Mouse (Mus musculus) embryonic fibroblast, embryonic 13.5 days (primary cell): ENCODE results near the gene Ank2. TPM values are rescaled to one million over a fixed set of nuclear protein-coding genes. Genes with fewer than 3 reads are reported as not detected.
"Not testable (repeated sequence)": the region's sequence is repeated elsewhere in the genome, so short reads cannot be mapped to it uniquely, and the experiment has no call there.

Experiments used
- H3K27ac ChIP-seq: 2 replicates; pipeline ENCODE4 v1.5.1; 2012; ENCODE audit warnings: low read length, control low read depth, inconsistent platforms; ENCODE audit not compliant: insufficient read depth
- H3K4me1 ChIP-seq: 2 replicates; pipeline ENCODE4 v1.6.1; 2011; ENCODE audit warnings: low read length; ENCODE audit not compliant: control insufficient read depth, insufficient read depth
- H3K4me3 ChIP-seq: 2 replicates; pipeline ENCODE4 v1.5.1; 2011; ENCODE audit warnings: mild to moderate bottlenecking, control low read depth, low read length; ENCODE audit not compliant: insufficient read depth
- CTCF ChIP-seq: IDR thresholded peaks from 2 replicates; pipeline ENCODE4 v1.5.1; 2011; ENCODE audit warnings: mild to moderate bottlenecking, control low read depth, low read length, moderate library complexity, borderline replicate concordance; ENCODE audit not compliant: insufficient read depth
- POLR2A ChIP-seq: IDR thresholded peaks from 2 replicates; pipeline ENCODE4 v1.6.1; 2011; ENCODE audit warnings: low read depth, mild to moderate bottlenecking, control low read depth, low read length, moderate library complexity
- polyA plus RNA-seq: library from polyadenylated mRNA; stranded (reverse); fragments of >200 nt; gene quantifications from 2 replicates; pipeline ENCODE4 v1.2.4, GENCODE M21; 2011; ENCODE audit warnings: low read depth; ENCODE audit not compliant: missing spikeins, insufficient read length

The Ank2 gene
- polyA plus RNA-seq, 1 experiment: 53.8 TPM

- no peak overlapping the region for H3K4me3 ChIP-seq
- TF ChIP-seq CTCF: no peak
- no peak for TF ChIP-seq POLR2A
- H3K4me1 ChIP-seq: no peaks in the 10 kb centered on the region
- H3K27ac ChIP-seq: no peak overlapping the region
Observed at GRCm38 (mm10) chr3:127485174-127485573, 14.0 kb downstream of the Ank2 start.

DNA sequence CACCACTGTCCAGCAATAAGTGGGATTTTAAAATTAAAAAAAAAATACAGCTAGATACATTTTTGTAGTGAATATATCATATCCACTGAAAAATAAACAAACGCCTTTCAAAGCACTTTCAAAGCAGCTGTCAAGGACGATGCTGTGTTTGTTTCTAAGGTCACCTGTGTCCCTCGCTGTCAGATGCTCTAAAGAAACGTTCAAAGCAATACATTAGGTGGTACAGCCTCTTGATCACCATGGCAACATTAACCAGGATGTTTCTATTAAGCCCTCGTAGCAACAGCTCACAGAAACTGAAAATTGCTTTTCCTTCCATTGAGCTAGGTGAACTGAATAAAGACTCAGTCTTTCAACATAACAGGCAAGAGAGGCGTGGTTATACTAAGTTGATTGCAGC lies 17.5 kb downstream of the Ank2 start:
- H3K27ac ChIP-seq: no peak overlapping the region
- no peaks in the 10 kb centered on the region for H3K4me1 ChIP-seq
- TF ChIP-seq CTCF (no peak), POLR2A (no peak)
- H3K4me3 ChIP-seq: no peak overlapping the region

- not testable (repeated sequence) for H3K4me3 ChIP-seq, H3K27ac ChIP-seq, H3K4me1 ChIP-seq
Observed at GRCm38 (mm10) chr3:127480369-127480768, 18.8 kb downstream of the Ank2 start.

DNA sequence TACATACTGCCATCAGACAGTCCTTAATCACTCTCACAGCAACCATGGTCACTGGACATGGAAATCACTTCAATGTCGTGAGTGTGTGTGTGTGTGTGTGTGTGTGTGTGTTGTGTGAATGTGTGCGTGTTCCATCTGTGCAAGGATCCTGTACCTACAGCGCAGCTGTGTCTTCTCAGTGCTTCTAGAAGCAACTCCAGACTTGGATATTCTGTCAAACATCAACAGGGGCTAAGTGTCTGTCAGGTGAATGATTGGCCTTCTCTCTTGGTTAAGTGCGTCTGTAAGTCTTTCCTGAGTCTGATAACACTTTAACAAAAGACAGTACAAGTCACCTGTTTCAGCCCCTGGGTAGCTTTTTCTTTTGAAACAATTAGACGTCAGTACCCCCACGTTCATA lies 25.0 kb downstream of the Ank2 start:
- Histone ChIP-seq H3K27ac (no peak overlapping the region), H3K4me3 (no peak overlapping the region), H3K4me1 (no peaks in the 10 kb centered on the region)
- TF ChIP-seq POLR2A: no peak

GRCm38 (mm10) chr3:127469164-127469752 lies 29.9 kb downstream of the Ank2 start:
- Histone ChIP-seq H3K27ac (no peak overlapping the region), H3K4me3 (no peak overlapping the region), H3K4me1 (no peaks in the 10 kb centered on the region)
- TF ChIP-seq POLR2A: no peak

- TF ChIP-seq CTCF (no peak), POLR2A (no peak)
- Histone ChIP-seq H3K27ac (no peak overlapping the region), H3K4me3 (no peak overlapping the region), H3K4me1 (no peaks in the 10 kb centered on the region)
Observed at GRCm38 (mm10) chr3:127468569-127468968, 30.6 kb downstream of the Ank2 start.

GRCm38 (mm10) chr3:127463816-127464480 lies 35.2 kb downstream of the Ank2 start:
- no peaks in the 10 kb centered on the region for H3K4me1 ChIP-seq
- H3K27ac ChIP-seq: no peak overlapping the region
- H3K4me3 ChIP-seq: no peak overlapping the region
- TF ChIP-seq CTCF (no peak), POLR2A (no peak)

- H3K27ac ChIP-seq: no peak overlapping the region
- no peak overlapping the region for H3K4me3 ChIP-seq
- TF ChIP-seq CTCF (no peak), POLR2A (no peak)
- no peaks in the 10 kb centered on the region for H3K4me1 ChIP-seq
Observed at GRCm38 (mm10) chr3:127463165-127463564, 36.0 kb downstream of the Ank2 start.

DNA sequence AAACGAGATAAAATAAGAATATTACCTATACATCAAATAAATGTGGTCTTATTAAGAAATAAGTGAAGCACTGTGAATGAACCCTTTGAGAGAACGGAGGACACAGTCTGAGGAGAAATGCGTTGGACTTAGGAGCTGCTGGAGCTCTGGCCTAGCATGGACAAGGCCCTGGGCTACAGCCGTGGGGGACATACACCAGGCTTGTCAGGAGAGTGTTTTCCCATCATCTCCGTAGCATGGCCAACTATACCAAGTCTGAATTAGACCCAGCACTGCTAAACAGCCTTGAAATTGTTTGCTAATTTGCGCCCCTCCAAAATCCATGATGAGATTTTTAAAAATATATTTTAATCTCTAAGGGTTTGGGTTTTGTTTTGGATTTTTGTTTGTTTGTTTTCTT lies 36.7 kb downstream of the Ank2 start:
- TF ChIP-seq CTCF (no peak), POLR2A (no peak)
- H3K27ac ChIP-seq: no peak overlapping the region
- H3K4me1 ChIP-seq: no peaks in the 10 kb centered on the region
- H3K4me3 ChIP-seq: no peak overlapping the region

DNA sequence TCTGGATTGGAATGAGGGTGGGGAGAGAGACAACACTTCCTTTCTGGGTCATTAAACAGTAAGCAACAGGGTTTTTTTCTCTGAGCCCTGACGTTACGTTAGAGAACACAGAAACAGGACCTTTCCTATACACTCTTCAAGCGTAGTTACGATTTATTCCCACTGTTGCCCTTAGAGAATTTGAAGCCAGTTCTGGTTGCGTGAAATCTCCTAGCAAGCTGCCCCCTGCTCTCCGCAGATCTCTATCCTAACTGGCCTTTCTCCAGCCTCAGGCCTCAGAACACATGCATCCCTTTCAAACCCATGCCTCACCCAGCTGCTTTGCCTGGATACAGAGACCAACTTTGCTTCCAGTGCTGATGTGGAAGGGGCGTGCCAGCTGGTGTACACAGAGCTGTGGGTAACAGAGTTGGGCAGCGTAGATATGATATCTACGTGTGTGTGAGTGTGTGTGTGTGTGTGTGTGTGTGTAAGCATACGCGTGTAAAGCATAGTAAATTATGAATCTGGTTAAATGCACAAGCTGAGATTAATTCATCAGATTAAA lies 38.2 kb downstream of the Ank2 start:
- H3K4me3 ChIP-seq: no peak overlapping the region
- TF ChIP-seq CTCF (no peak), POLR2A (no peak)
- H3K4me1 ChIP-seq: no peaks in the 10 kb centered on the region
- no peak overlapping the region for H3K27ac ChIP-seq

DNA sequence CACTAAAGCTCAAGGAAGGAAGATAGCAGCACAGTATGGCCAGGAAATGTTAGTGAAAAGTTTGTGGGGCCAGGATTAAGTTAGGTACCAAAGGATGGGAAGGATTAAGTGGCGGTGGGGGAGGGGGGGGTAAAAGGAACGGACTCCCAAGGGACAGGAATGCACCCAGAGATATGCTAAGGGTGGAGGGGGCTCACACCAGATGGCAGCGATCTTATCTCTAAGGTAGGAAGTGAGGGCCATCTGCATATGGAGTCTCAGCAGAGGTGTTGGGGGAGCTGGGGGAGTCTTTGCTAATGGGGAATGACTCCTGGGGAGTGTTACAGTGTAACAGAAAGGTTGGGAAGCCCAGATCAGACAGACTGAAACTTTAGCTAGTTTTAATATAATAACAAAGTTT lies 39.3 kb downstream of the Ank2 start:
- no peak for TF ChIP-seq CTCF
- TF ChIP-seq POLR2A: no peak
- Histone ChIP-seq H3K4me3 (no peak overlapping the region), H3K4me1 (no peaks in the 10 kb centered on the region), H3K27ac (no peak overlapping the region)
